Mouse (Mus musculus) hindbrain, embryonic 13.5 days (tissue): ENCODE measurements around the gene Gm49369. TPM values are rescaled to one million over a fixed set of nuclear protein-coding genes. Genes with fewer than 3 reads are reported as not detected.

Experiments
- ATAC-seq: fragments of 200-750 bp; cut with Nextera tagmentation; 2 replicates; pipeline ENCODE4 v1.8.0; 2017; ENCODE audit warnings: moderate TSS enrichment; ENCODE audit not compliant: low FRiP score
- H3K27ac ChIP-seq: fragments of 300-500 bp; sonication (generic); 2 replicates; pipeline ENCODE4 v1.5.1; 2015; ENCODE audit warnings: inconsistent platforms, mild to moderate bottlenecking, moderate library complexity
- H3K27me3 ChIP-seq: fragments of 300-500 bp; sonication (generic); 2 replicates; pipeline ENCODE4 v1.6.1; 2015; ENCODE audit warnings: mild to moderate bottlenecking, inconsistent platforms
- H3K36me3 ChIP-seq: fragments of 300-500 bp; sonication (generic); 2 replicates; pipeline ENCODE4 v1.6.1; 2015; ENCODE audit warnings: mild to moderate bottlenecking, inconsistent platforms
- H3K4me1 ChIP-seq: fragments of 300-500 bp; sonication (generic); replicated peaks from 2 replicates; pipeline ENCODE4 v1.6.1; 2015; ENCODE audit warnings: inconsistent platforms
- H3K4me2 ChIP-seq: fragments of 300-500 bp; sonication (generic); 2 replicates; pipeline ENCODE4 v1.6.1; 2015; ENCODE audit warnings: inconsistent platforms, mild to moderate bottlenecking, moderate library complexity
- H3K4me3 ChIP-seq: fragments of 300-500 bp; sonication (generic); 2 replicates; pipeline ENCODE4 v1.5.1; 2015; ENCODE audit warnings: mild to moderate bottlenecking, inconsistent platforms
- H3K9ac ChIP-seq: fragments of 300-500 bp; sonication (generic); 2 replicates; pipeline ENCODE4 v1.6.1; 2015; ENCODE audit warnings: mild to moderate bottlenecking, inconsistent platforms
- H3K9me3 ChIP-seq: fragments of 300-500 bp; sonication (generic); 2 replicates; pipeline ENCODE4 v1.6.1; 2016; ENCODE audit warnings: inconsistent platforms
- WGBS: fragments of 180-500 bp; shearing (Covaris S2); methylation state at CpG from one replicate; pipeline ENCODE4 v1.1.7; 2015; 5-methylcytosine and 5-hydroxymethylcytosine counted together
- polyA plus RNA-seq: library from polyadenylated mRNA; unstranded; fragments of >200 nt; fragmentation: Nextera tagmentation; extraction: Ambion mirVana; gene quantifications from 2 replicates; pipeline ENCODE4 v1.2.1, GENCODE M21; 2015

Gm49369 gene
- polyA plus RNA-seq, 1 experiment from 2014 or later = 0.36 TPM

GRCm38 (mm10) chr7:142391609-142392008 is 9.1 kb upstream of the Gm49369 start:
- 66% methylated on average over 4 of the region's 4 CpGs for WGBS
- H3K27ac ChIP-seq = no peak overlapping the region
- H3K27me3 ChIP-seq = peaks cover 6% of the 10 kb centered on the region; the same call in 1 of the 2 replicates
- ATAC-seq = no peak
- no peak overlapping the region for H3K9ac ChIP-seq
- no peaks in the 10 kb centered on the region for H3K36me3 ChIP-seq
- no peaks in the 10 kb centered on the region for H3K9me3 ChIP-seq
- H3K4me3 ChIP-seq = no peak overlapping the region
- H3K4me2 ChIP-seq = no peak overlapping the region
- peaks cover 7% of the 10 kb centered on the region for H3K4me1 ChIP-seq

- Histone ChIP-seq H3K36me3 (no peaks in the 10 kb centered on the region), H3K9me3 (no peaks in the 10 kb centered on the region), H3K27me3 (peaks cover 6% of the 10 kb centered on the region; the same call in 1 of the 2 replicates), H3K4me3 (no peak overlapping the region), H3K4me1 (peaks cover 12% of the 10 kb centered on the region), H3K27ac (no peak overlapping the region), H3K4me2 (no peak overlapping the region), H3K9ac (no peak overlapping the region)
- 72% methylated on average over 3 of the region's 3 CpGs for WGBS
- no peak for ATAC-seq
Observed at GRCm38 (mm10) chr7:142391108-142391507, 8.6 kb upstream of the Gm49369 start.

DNA sequence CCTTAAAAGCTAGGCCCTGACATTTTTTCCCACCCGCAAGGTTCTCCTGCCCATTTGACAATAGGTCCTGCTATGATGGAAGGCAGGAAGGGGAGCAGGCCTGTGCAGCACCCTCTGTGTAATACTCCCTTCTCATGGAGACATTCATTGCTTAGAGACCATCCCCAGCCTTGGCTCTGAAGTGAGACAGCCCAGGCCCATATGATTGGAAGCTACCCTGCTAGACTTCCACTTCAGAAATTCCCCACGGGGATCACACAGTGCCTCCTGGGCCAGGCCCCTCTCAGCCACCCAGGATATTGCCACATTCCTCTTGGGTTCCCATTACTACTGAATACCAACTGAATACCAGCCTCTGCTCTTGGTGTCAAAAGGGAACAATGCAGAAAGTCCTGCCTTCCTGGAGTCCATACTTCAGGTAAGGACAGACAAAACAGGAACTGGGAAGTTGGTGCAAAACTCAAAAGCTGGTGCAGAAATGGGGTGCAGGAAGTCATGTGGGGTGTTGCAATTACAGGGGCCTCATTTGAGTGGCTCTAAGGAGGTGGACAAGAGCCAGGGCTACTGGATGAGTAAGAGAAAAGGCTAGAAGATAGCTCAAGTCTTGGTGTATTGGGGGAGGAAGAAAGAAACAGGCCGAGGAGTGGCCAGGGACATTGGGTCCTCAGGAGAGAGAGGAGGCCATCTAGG is 7.6 kb upstream of the Gm49369 start:
- Histone ChIP-seq H3K36me3 (peaks cover 8% of the 10 kb centered on the region), H3K4me3 (no peak overlapping the region), H3K27ac (no peak overlapping the region), H3K9me3 (no peaks in the 10 kb centered on the region), H3K9ac (no peak overlapping the region), H3K4me2 (no peak overlapping the region), H3K4me1 (peaks cover 22% of the 10 kb centered on the region), H3K27me3 (peaks cover 6% of the 10 kb centered on the region; the same call in 1 of the 2 replicates)
- 92% methylated on average over 3 of the region's 3 CpGs for WGBS
- no peak for ATAC-seq

DNA sequence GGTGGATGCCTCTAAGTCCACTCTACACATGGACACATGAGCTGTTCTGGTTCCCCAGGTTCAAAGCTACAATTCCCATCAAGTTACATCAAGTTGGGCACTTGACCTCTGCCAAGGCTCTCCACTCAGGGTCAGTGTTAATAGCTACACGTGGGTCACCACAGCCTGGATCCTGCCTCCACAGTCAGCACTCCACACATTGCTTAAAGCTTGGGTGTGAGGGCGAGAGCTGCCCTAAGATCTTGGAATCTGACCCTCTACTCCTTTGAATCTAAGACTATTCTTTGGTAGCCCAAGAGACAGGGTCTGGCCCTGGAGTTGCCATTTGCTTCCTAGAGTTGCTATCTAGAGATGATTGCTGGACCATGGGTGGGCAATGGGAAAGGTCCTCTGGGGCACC is 6.3 kb upstream of the Gm49369 start:
- peaks cover 6% of the 10 kb centered on the region; the same call in 1 of the 2 replicates for H3K27me3 ChIP-seq
- WGBS = 96% methylated on average over 2 of the region's 2 CpGs
- no peak overlapping the region for H3K9ac ChIP-seq
- H3K36me3 ChIP-seq = peaks cover 22% of the 10 kb centered on the region
- H3K4me2 ChIP-seq = no peak overlapping the region
- no peaks in the 10 kb centered on the region for H3K9me3 ChIP-seq
- no peak for ATAC-seq
- H3K4me1 ChIP-seq = peaks cover 24% of the 10 kb centered on the region
- no peak overlapping the region for H3K4me3 ChIP-seq
- H3K27ac ChIP-seq = no peak overlapping the region

- peak; percentile 24; the same call in 1 of the 2 replicates for ATAC-seq
- Histone ChIP-seq H3K4me1 (peaks cover 24% of the 10 kb centered on the region), H3K27ac (peak overlapping the region; percentile 82), H3K4me3 (peak overlapping the region; percentile 65), H3K9me3 (no peaks in the 10 kb centered on the region), H3K4me2 (peak overlapping the region; percentile 94), H3K9ac (peak overlapping the region; percentile 86), H3K36me3 (peaks cover 27% of the 10 kb centered on the region), H3K27me3 (peaks cover 6% of the 10 kb centered on the region; the same call in 1 of the 2 replicates)
- WGBS = 92% methylated on average over 1 of the region's 1 CpGs
Observed at GRCm38 (mm10) chr7:142388198-142388597, 5.7 kb upstream of the Gm49369 start.

GRCm38 (mm10) chr7:142387419-142388148 is 5.1 kb upstream of the Gm49369 start, which contains the start of gene Ctsd:
TSS of gene Ctsd (minus strand) at chr7:142388038.
- Histone ChIP-seq H3K9ac (peak within 1 kb of the TSS; percentile 86), H3K9me3 (no peaks in the 10 kb centered on the region), H3K4me3 (peak within 1 kb of the TSS; percentile 65), H3K27ac (peak within 1 kb of the TSS; percentile 82), H3K4me1 (peaks cover 24% of the 10 kb centered on the region), H3K27me3 (peaks cover 6% of the 10 kb centered on the region; the same call in 1 of the 2 replicates), H3K36me3 (peaks cover 34% of the 10 kb centered on the region), H3K4me2 (peak within 1 kb of the TSS; percentile 94)
- ATAC-seq = peak; percentile 96
- under 1% methylated on average over 55 of the region's 55 CpGs for WGBS

DNA sequence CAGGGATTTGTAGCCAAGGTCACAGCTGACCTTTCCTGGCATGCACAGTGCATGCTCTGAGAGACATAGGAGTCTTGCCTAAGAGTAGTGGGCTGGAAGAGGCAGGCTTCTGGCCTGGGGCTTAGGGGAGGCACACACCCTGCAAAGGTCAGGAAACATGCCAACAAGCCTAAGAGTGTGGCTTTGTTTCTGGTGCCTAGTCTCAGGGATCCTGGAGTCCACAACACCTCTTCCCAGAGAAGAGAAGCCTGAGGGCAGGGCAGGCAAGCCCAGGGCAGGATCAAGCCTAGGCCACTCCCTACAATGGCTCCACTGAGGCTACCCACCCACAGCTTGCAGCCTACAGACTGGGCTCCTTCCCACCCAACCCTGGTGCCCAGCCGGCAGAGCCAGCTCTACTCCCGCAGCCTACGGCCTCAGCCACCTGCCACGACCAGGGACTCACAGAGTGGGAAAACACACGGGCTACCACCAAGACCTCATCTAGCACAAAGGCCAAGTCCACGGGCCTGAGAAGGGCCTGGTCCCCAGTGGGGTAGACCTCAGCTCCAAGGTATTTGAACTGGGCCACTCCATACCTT is 4.2 kb upstream of the Gm49369 start:
- Histone ChIP-seq H3K9ac (peak overlapping the region; percentile 86), H3K27ac (peak overlapping the region; percentile 82), H3K27me3 (peaks cover 6% of the 10 kb centered on the region; the same call in 1 of the 2 replicates), H3K9me3 (no peaks in the 10 kb centered on the region), H3K4me2 (peak overlapping the region; percentile 94), H3K4me3 (peak overlapping the region; percentile 65), H3K36me3 (peaks cover 42% of the 10 kb centered on the region), H3K4me1 (peaks cover 24% of the 10 kb centered on the region)
- WGBS = 59% methylated on average over 6 of the region's 6 CpGs
- ATAC-seq = peak; percentile 9; the same call in 1 of the 2 replicates

DNA sequence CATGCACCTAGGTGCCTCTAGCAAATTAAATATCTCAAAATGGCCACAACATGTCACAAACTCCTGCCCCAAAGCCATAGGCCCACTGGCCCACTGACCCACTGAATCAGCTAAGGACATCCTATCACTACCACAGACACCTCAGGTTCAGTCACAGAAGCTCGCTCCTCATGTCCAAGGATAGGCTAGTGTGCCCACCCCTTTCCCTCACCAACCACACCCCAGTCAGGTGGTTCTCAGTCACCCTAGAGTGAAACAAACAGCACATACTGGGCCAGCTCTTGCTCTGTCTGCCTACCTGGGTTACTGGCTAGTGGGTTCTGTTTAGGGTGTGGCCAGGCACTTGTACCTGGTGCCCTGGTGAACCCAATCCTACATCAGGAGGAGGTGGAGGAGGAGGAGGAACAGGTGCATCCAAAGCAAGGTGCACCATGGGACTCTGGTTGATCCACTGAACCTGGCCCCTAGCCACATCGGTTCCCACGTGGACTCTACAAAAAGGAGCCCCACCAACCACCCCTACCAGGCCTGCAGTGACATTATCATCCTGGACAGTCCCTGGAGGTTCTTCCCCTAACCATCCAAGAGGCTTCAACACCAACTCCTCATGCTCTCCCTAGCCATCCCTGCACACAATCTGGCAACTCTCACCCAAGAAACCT is 3.4 kb upstream of the Gm49369 start:
- Histone ChIP-seq H3K36me3 (peaks cover 51% of the 10 kb centered on the region), H3K9me3 (no peaks in the 10 kb centered on the region), H3K27me3 (peaks cover 6% of the 10 kb centered on the region; the same call in 1 of the 2 replicates), H3K27ac (no peak overlapping the region), H3K4me3 (peak overlapping the region; percentile 65), H3K9ac (peak overlapping the region; percentile 86), H3K4me1 (peaks cover 24% of the 10 kb centered on the region), H3K4me2 (peak overlapping the region; percentile 94)
- ATAC-seq = no peak
- 98% methylated on average over 3 of the region's 3 CpGs for WGBS

- 93% methylated on average over 10 of the region's 10 CpGs for WGBS
- no peak for ATAC-seq
- peaks cover 66% of the 10 kb centered on the region for H3K36me3 ChIP-seq
Observed at GRCm38 (mm10) chr7:142384306-142384705, 1.8 kb upstream of the Gm49369 start.

GRCm38 (mm10) chr7:142381175-142381574 is 1.3 kb downstream of the Gm49369 start:
- ATAC-seq = no peak
- Histone ChIP-seq H3K36me3 (peaks cover 98% of the 10 kb centered on the region), H3K4me3 (no peak overlapping the region), H3K27ac (no peak overlapping the region), H3K27me3 (no peaks in the 10 kb centered on the region), H3K4me1 (peaks cover 13% of the 10 kb centered on the region), H3K4me2 (no peak overlapping the region), H3K9ac (no peak overlapping the region), H3K9me3 (no peaks in the 10 kb centered on the region)
- WGBS = 84% methylated on average over 4 of the region's 4 CpGs

More at GRCm38 (mm10) chr7:142384306-142384705, 1.8 kb upstream of the Gm49369 start:
- no peak overlapping the region for H3K4me3 ChIP-seq
- peaks cover 24% of the 10 kb centered on the region for H3K4me1 ChIP-seq
- H3K27me3 ChIP-seq = no peaks in the 10 kb centered on the region
- H3K27ac ChIP-seq = no peak overlapping the region
- H3K4me2 ChIP-seq = no peak overlapping the region
- H3K9me3 ChIP-seq = no peaks in the 10 kb centered on the region
- peak overlapping the region; percentile 46; the same call in 1 of the 2 replicates for H3K9ac ChIP-seq

GRCm38 (mm10) chr7:142379186-142379585 is 3.3 kb downstream of the Gm49369 start:
- no peak overlapping the region for H3K4me3 ChIP-seq
- 91% methylated on average over 6 of the region's 6 CpGs for WGBS
- no peaks in the 10 kb centered on the region for H3K9me3 ChIP-seq
- H3K9ac ChIP-seq = no peak overlapping the region
- H3K27ac ChIP-seq = no peak overlapping the region
- H3K27me3 ChIP-seq = peaks cover 3% of the 10 kb centered on the region
- no peak for ATAC-seq
- no peak overlapping the region for H3K4me2 ChIP-seq
- H3K36me3 ChIP-seq = peaks cover 99% of the 10 kb centered on the region
- H3K4me1 ChIP-seq = no peaks in the 10 kb centered on the region
